Mouse (Mus musculus) B cell, adult 67 days (primary cell): ENCODE data around the gene Epha6. TPM values are rescaled to one million over a fixed set of nuclear protein-coding genes. Genes with fewer than 3 reads are reported as not detected.

ENCODE experiments used
- total RNA-seq, 2 experiments: library from RNA; stranded (reverse); gene quantifications; 4 replicates each; pipeline ENCODE4 v1.2.4; 2023

Gene Epha6
- not detected for total RNA-seq

GRCm38 (mm10) chr16:60605061-60605831 lies at the start of gene Epha6:
Gene Epha6, minus strand, starts transcription at chr16:60605531.

GRCm38 (mm10) chr16:59639102-59639691 lies 966.1 kb downstream of the Epha6 start, which contains the start of gene Arl6:
Gene Arl6, minus strand, starts transcription at chr16:59639391.

